Comparison of ENCODE assay signal across 8 mouse cellular contexts in the genomic region with DNA sequence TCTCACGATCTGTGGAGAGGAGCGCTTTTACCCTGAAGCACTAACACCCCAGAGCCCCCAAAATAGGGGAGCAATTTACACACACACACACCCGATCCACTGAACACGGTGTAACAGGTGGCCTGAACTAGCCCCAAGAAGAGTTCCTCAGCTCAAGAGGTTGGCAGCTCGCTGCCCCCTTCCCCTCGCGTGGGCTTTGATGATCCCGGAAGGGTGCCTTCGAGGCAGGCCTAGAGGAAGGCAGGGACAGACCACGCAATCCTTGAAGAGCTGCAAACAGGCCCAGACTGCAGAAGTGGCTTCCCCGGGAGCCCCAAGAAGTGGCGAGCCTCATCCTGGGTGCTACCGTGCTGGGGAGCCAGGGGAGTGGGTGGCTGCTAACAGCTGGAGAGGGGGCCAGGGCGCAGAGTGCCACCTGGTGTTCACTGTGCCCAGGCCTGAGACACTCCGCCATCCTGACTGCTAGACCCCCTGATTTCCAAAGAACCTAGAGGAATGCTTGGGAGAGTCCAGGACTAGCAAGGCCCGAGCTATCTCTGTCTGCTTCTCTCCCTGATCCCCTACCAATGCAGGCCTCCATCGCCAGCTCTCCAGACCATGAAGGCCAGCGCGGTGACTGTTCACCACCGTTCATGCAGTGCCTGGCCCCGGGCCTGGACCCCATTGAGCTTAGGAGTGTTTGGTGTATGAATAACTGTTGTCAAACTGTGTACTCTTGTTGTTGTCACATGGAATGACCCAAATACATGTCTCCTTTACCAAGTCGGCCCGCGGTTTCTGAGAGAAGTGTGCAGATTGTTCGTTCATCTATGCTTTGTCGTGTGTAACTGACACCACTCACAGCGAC. TPM values are rescaled to one million over a fixed set of nuclear protein-coding genes. Genes with fewer than 3 reads are reported as not detected.
DNase-seq lines count a peak whose midpoint lies in the region; ATAC-seq and TF ChIP-seq lines count a peak whose summit lies in the region.

No protein-coding gene starts in this region.

- no peak overlapping the region for H3K4me3 ChIP-seq in heart, embryonic 11.5 days (ENCODE audit: low read depth, low read length)
- peak overlapping the region; percentile 74 for H3K4me3 ChIP-seq in E14TG2a.4 (replicated peaks; ENCODE audit: low read length)
- H3K4me3 ChIP-seq in forebrain, embryonic 14.5 days (ENCODE audit: low read depth, low read length) = peak overlapping the region; percentile 58
- peak overlapping the region; percentile 72 for H3K4me3 ChIP-seq in midbrain, embryonic 13.5 days (replicated peaks)

- no peak for ATAC-seq in heart, embryonic 11.5 days (replicated peaks; ENCODE audit: insufficient number of reproducible peaks, low FRiP score, low TSS enrichment)
- ATAC-seq in forebrain, embryonic 14.5 days = peak; percentile 42; the same call in 1 of the 2 replicates
- no peak for ATAC-seq in midbrain, embryonic 13.5 days
- ATAC-seq in monocyte, adult 5-6 weeks (replicated peaks; ENCODE audit: insufficient number of reproducible peaks, low FRiP score, low TSS enrichment, poor library complexity, severe bottlenecking) = no peak

- peaks cover 96% of the 10 kb centered on the region for H3K27me3 ChIP-seq in heart, embryonic 11.5 days (ENCODE audit: control insufficient read depth, insufficient read depth, low read length)
- peaks cover 95% of the 10 kb centered on the region for H3K27me3 ChIP-seq in E14TG2a.4 (ENCODE audit: insufficient read depth, low read length)
- peaks cover 41% of the 10 kb centered on the region for H3K27me3 ChIP-seq in forebrain, embryonic 14.5 days (replicated peaks; ENCODE audit: control insufficient read depth, insufficient read depth, low read length)
- peaks cover 50% of the 10 kb centered on the region for H3K27me3 ChIP-seq in midbrain, embryonic 13.5 days

- TF ChIP-seq CTCF in E14TG2a.4 (conservative IDR thresholded peaks at IDR 0.05; ENCODE audit: low read length) = 0 out of 2 replicates have a peak, but pooled peaks have one; percentile 9

- H3K9ac ChIP-seq in heart, embryonic 11.5 days (ENCODE audit: low read depth, low read length) = no peak overlapping the region
- peak overlapping the region; percentile 29 for H3K9ac ChIP-seq in forebrain, embryonic 14.5 days (ENCODE audit: low read length)
- H3K9ac ChIP-seq in midbrain, embryonic 13.5 days (replicated peaks) = peak overlapping the region; percentile 85; the same call in 1 of the 2 replicates

- H3K9me3 ChIP-seq in heart, embryonic 11.5 days (replicated peaks; ENCODE audit: control insufficient read depth, low read length) = no peaks in the 10 kb centered on the region
- 0 out of 2 replicates have a peak, but pooled peaks cover 3% of the 10 kb centered on the region for H3K9me3 ChIP-seq in E14TG2a.4 (ENCODE audit: low read length)
- no peaks in the 10 kb centered on the region for H3K9me3 ChIP-seq in forebrain, embryonic 14.5 days (replicated peaks; ENCODE audit: control insufficient read depth, low read length)
- H3K9me3 ChIP-seq in midbrain, embryonic 13.5 days = no peaks in the 10 kb centered on the region

- no peak overlapping the region for H3K27ac ChIP-seq in heart, embryonic 11.5 days (ENCODE audit: low read depth, low read length)
- no peak overlapping the region for H3K27ac ChIP-seq in forebrain, embryonic 14.5 days (ENCODE audit: low read depth, low read length)
- H3K27ac ChIP-seq in midbrain, embryonic 13.5 days = no peak overlapping the region

- intact Hi-C loops in gastrocnemius, postnatal 36 days (cut with DNase I) = loop anchor here (10.0 kb wide), 2 partner anchors 389 to 479 kb away; no protein-coding TSS in a partner anchor

- WGBS in heart, embryonic 11.5 days (ENCODE audit: insufficient replicate concordance) = 33% methylated on average over 27 of the region's 27 CpGs
- WGBS in forebrain, embryonic 14.5 days = 28% methylated on average over 27 of the region's 27 CpGs
- 35% methylated on average over 27 of the region's 27 CpGs for WGBS in midbrain, embryonic 13.5 days

- H3K36me3 ChIP-seq in heart, embryonic 11.5 days (ENCODE audit: control insufficient read depth, insufficient read depth, low read length) = no peaks in the 10 kb centered on the region
- no peaks in the 10 kb centered on the region for H3K36me3 ChIP-seq in E14TG2a.4 (ENCODE audit: insufficient read depth, low read length)
- no peaks in the 10 kb centered on the region for H3K36me3 ChIP-seq in forebrain, embryonic 14.5 days (ENCODE audit: control insufficient read depth, insufficient read depth, low read length)
- H3K36me3 ChIP-seq in midbrain, embryonic 13.5 days = no peaks in the 10 kb centered on the region

- peak overlapping the region; percentile 100 for H3K4me2 ChIP-seq in heart, embryonic 11.5 days
- H3K4me2 ChIP-seq in forebrain, embryonic 14.5 days (ENCODE audit: low read length) = peak overlapping the region; percentile 97
- H3K4me2 ChIP-seq in midbrain, embryonic 13.5 days (replicated peaks) = peak overlapping the region; percentile 97

- DNase-seq in heart, adult 18-20 months = no peak
- peak; percentile 38 for DNase-seq in forebrain, embryonic 14.5 days (ENCODE audit: low spot score)
- DNase-seq in gastrocnemius, postnatal 36 days = no peak
- DNase-seq in adrenal gland, postnatal 25 days = no peak

- H3K4me1 ChIP-seq in heart, embryonic 11.5 days (ENCODE audit: control insufficient read depth, insufficient read depth, low read length) = peaks cover 14% of the 10 kb centered on the region
- H3K4me1 ChIP-seq in E14TG2a.4 (replicated peaks; ENCODE audit: low read depth, low read length) = peaks cover 34% of the 10 kb centered on the region
- H3K4me1 ChIP-seq in forebrain, embryonic 14.5 days (ENCODE audit: control insufficient read depth, insufficient read depth, low read length) = peaks cover 15% of the 10 kb centered on the region
- peaks cover 63% of the 10 kb centered on the region for H3K4me1 ChIP-seq in midbrain, embryonic 13.5 days (replicated peaks)

RNA-seq across cellular contexts. Expression of a gene that starts 7.1 kb away (rescaled TPM):
- polyA plus RNA-seq in heart, embryonic 11.5 days (2014; fragmentation: Nextera tagmentation; extraction: Ambion mirVana) = 0.06 and 0.07 TPM in 2 replicates
- under 1 TPM; 0.15 to 0.18 TPM for total RNA-seq in heart, adult 18-20 months (2021)
- 2.0 and 2.4 TPM in 2 replicates for polyA plus RNA-seq in forebrain, embryonic 14.5 days (2014; fragmentation: Nextera tagmentation; extraction: Ambion mirVana)
- 5.8 and 6.1 TPM in 2 replicates for polyA plus RNA-seq in midbrain, embryonic 13.5 days (2015; fragmentation: Nextera tagmentation; extraction: Ambion mirVana)
- 0.29 TPM in 1 of 3 replicates, not detected in the others for total RNA-seq in monocyte, adult 5-6 weeks (2017)
- under 1 TPM in 1 of 2 experiments, not detected in 1; 0.05 TPM for total RNA-seq in gastrocnemius, postnatal 36 days (2021)
- 3.1 and 4.8 TPM in 2 replicates for total RNA-seq in adrenal gland, postnatal 25 days (2021)

RNA-seq across cellular contexts. Expression of a gene that starts 42.2 kb away (rescaled TPM):
- 261 and 278 TPM in 2 replicates for polyA plus RNA-seq in heart, embryonic 11.5 days (2014; fragmentation: Nextera tagmentation; extraction: Ambion mirVana)
- total RNA-seq in heart, adult 18-20 months (2021) = 10 to 100 TPM; 47.3 to 52.7 TPM
- polyA plus RNA-seq in forebrain, embryonic 14.5 days (2014; fragmentation: Nextera tagmentation; extraction: Ambion mirVana) = 132 TPM in 2 replicates
- polyA plus RNA-seq in midbrain, embryonic 13.5 days (2015; fragmentation: Nextera tagmentation; extraction: Ambion mirVana) = 120 and 124 TPM in 2 replicates
- total RNA-seq in monocyte, adult 5-6 weeks (2017) = 41.0 to 54.9 TPM (median 45.7 TPM) in 3 replicates
- total RNA-seq in gastrocnemius, postnatal 36 days (2021) = 10 to 100 TPM; 24.0 to 25.2 TPM
- 14.3 and 15.5 TPM in 2 replicates for total RNA-seq in adrenal gland, postnatal 25 days (2021)

RNA-seq across cellular contexts. Expression of a gene that starts 51.4 kb away (rescaled TPM):
- polyA plus RNA-seq in heart, embryonic 11.5 days (2014; fragmentation: Nextera tagmentation; extraction: Ambion mirVana) = 18.1 and 18.3 TPM in 2 replicates
- total RNA-seq in heart, adult 18-20 months (2021) = 10 to 100 TPM in 1 of 2 experiments, 1 to 10 TPM in 1; 9.3 to 10.6 TPM
- 44.6 and 46.2 TPM in 2 replicates for polyA plus RNA-seq in forebrain, embryonic 14.5 days (2014; fragmentation: Nextera tagmentation; extraction: Ambion mirVana)
- 33.4 and 36.8 TPM in 2 replicates for polyA plus RNA-seq in midbrain, embryonic 13.5 days (2015; fragmentation: Nextera tagmentation; extraction: Ambion mirVana)
- total RNA-seq in monocyte, adult 5-6 weeks (2017) = 34.3 to 57.5 TPM (median 37.8 TPM) in 3 replicates
- 1 to 10 TPM; 2.7 to 2.8 TPM for total RNA-seq in gastrocnemius, postnatal 36 days (2021)
- total RNA-seq in adrenal gland, postnatal 25 days (2021) = 12.7 and 27.6 TPM in 2 replicates
